Mouse (Mus musculus): ENCODE results near the gene Pttg1ip.

DNA sequence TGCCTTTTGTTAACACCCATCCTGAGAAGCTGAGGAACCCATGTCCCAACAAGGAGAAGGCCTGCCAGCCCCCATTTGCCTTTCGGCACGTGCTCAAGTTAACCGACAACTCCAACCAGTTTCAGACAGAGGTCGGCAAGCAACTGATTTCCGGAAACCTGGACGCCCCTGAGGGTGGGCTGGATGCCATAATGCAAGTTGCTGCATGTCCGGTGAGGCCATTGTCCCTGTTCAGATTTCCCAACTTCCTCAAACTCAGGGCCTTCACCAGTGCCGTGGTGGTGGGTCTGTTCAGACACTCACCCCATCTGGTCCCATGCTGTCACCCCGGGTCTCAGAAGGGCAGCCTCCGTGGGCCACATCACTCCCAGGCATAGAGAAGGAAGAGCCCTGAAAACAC, 32.9 kb upstream of the Pttg1ip start:
- no peak for TF ChIP-seq CTCF (IDR thresholded peaks at IDR 0.05; ENCODE audit: borderline replicate concordance, extremely low read depth, insufficient read depth, insufficient read length)
- TF ChIP-seq POLR2A (IDR thresholded peaks at IDR 0.05; ENCODE audit: borderline replicate concordance, extremely low read depth, insufficient read depth, insufficient read length, poor library complexity, severe bottlenecking): no peak
